Mouse (Mus musculus): ENCODE data around the gene Fshr.

DNA sequence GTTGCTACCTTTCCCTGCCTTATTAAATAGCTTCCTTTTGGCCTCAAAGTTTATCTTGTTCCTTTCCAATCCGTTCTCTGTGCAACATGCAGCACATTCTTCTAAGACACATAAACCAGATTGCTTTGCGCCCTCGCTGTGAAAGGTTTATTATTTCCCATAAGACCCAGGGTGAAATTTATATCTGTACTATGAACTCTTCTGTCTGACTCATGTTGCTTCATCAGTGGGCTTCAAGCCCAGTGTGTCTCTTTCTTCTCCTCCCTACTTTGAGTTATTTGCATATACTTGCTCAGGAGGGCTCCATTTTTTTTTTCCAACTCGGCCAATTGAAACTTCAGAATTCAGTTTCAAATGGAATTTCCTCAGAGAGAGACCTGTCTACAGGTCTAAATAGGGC is 183.5 kb downstream of the Fshr start:
- TF ChIP-seq CTCF (IDR thresholded peaks at IDR 0.05 in 2 of 3, conservative IDR thresholded peaks at IDR 0.05 in 1 of 3; ENCODE audit: control insufficient read depth in 1 of 3, insufficient read depth in 1 of 3, low read depth in 2 of 3, low read length in 3 of 3, poor library complexity in 1 of 3, severe bottlenecking in 1 of 3) (no peak), EP300 (IDR thresholded peaks at IDR 0.05; ENCODE audit: low read depth in 1 of 2, low read length in 2 of 2) (no peak), POLR2A (IDR thresholded peaks at IDR 0.05; ENCODE audit: control insufficient read depth in 1 of 2, insufficient read depth in 1 of 2, low read depth in 1 of 2, low read length in 2 of 2, poor library complexity in 1 of 2) (no peak)

Data from MEL (cell line).